Mouse (Mus musculus): ENCODE data around the gene Tmprss6. TPM values are rescaled to one million over a fixed set of nuclear protein-coding genes. Genes with fewer than 3 reads are reported as not detected.

Tmprss6 gene
- polyA plus RNA-seq, 1 experiment: not detected

DNA sequence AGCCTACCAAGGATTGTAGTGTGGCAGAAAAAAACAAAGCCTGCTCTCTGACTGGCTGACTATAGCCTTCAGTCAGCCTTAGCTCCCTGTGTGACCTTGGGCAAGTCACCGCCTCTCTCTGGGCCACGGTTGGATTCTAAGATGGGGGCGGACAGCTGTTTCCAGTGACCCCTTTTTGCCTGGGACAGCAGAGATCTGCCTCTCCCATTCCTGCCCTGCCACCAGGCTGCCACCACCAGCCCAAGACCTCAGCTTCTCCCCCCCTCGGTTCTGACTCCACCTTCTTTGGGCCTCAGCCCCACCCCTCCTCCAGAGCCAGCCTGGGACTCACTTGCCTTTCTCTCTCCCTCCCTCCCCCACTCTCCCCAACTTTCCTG is 30.4 kb downstream of the Tmprss6 start:
- no peak for TF ChIP-seq GATA1 (IDR thresholded peaks at IDR 0.05; ENCODE audit: low read length)

DNA sequence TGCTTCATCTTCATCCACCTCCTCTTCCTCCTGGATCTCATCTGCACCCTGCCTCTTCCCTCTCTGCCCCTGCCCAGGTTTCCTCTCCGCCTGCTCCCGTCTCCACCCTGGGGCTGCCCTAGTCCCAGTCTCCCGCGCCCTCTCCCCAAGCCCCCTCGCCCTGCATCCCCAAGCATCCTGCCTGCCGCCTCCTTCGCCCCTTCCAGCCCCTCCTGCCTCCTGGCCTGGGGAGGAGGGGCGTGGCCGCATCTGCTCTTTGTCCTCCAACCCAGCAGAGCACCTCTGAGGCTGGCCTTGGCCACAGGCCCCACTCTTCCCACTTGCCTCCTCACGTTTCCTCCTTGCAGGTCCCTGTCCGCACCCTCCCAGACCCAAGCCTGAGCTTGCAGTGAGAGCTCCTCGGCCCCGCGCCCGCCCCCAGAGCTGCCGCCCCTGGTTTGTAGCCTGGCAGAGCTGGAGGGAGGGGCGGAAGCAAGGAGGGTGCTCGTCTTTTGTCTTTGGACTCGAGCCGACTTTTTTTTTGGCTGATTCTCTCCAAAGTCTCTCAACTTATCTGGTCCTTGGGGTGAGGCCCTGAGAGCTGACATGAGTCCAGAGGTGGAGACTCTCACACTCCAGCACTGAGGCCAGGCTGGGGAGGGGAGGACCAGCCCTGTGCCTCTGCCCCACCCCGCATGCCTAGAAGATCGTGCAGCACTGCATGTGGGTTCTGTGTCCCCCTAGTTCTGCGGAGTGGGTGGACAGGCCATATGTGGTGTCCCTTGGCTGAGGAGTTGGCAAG is 31.0 kb downstream of the Tmprss6 start:
- TF ChIP-seq GATA1 (IDR thresholded peaks at IDR 0.05; ENCODE audit: low read length): no peak

DNA sequence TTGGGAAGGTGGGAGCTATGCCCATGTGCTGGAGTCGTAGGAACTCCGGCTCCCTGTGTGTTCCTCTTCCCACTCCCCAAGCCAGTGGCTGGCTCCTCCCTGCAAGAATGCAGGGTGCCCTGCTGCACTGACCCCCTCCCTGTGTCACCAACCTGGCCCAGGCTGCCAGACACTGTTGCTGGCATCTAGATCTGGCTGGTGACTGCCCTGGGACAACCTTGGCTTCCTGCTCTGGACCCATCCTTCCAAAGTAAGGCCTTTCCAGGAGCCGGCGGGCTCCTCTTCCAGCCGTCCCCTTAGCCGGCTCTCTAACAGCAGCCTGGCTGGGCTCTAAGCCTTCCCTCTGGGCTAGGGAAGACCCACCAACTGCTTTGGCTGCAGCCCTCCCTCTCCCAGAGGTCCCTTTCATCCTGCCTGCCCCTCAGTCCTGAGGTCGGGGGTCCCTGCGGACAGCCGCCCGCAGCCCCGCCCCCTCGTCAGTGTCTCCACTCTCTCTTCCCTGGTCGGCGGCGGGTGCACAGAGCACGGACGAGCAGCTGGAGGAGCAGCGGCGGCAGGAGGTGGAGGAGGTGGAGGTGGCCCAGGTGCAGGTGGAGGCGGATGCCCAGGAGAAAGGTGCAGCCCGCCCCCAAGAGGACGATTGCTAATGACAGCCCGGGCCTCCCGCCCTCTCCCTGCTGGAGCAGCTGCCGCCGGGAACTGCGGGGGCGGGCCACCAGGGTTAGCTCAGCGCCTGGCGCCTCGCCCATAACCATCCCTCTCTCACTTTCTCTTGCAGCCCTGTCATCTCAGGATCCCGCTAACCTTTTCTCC is 31.8 kb downstream of the Tmprss6 start:
- no peak for TF ChIP-seq GATA1 (IDR thresholded peaks at IDR 0.05; ENCODE audit: low read length)

DNA sequence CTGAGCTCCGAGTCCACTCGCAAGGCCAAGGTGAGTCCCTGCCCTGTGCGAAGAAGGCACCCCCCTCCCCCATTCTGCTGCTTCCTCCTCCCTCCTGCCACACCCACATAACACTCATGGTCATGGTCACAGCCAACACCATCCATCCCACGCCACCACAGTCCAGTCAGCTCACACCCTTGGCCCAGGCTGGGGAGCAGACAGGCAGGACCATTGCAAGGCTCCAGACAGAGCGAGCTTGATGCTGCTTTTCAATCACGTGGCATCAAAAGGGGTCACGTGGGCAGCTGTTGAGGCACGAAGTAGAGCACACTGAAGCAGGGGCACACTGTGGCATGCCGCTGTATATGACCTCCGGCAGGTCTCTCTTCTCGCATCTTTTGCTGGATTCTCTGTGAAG is 32.8 kb downstream of the Tmprss6 start:
- no peak for TF ChIP-seq GATA1 (IDR thresholded peaks at IDR 0.05; ENCODE audit: low read length)

DNA sequence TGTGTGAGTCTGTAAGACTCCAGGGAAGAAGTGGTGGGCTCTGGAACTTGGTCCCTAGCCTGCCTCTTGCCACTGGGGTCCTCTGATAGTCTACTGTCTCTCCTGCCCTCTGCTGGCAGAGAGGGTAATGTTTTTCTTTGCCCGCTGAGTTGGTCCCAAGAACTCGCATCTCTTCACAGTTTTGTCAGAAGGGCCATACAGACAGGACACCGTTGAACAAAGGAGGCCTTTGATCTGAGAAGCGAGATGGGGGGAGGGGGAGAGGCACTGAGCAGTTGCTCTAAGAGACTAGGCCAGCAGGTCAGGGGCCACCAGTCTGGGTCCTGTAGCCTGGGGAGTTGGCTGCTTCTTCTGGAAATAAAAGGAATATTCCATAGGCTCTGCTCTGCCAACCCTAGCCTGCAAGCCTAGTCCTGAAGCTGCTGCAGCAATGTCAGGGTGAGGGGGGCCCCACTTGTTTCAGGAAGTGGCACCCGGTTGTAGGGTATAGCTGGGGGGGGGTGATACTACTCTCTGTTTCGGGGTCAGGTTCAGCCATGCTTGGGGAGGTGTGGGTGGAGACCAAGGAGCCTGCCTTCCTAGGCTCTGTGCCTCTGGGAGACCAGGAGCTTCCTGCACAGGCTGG is 33.4 kb downstream of the Tmprss6 start:
- TF ChIP-seq GATA1 (IDR thresholded peaks at IDR 0.05; ENCODE audit: low read length): no peak

DNA sequence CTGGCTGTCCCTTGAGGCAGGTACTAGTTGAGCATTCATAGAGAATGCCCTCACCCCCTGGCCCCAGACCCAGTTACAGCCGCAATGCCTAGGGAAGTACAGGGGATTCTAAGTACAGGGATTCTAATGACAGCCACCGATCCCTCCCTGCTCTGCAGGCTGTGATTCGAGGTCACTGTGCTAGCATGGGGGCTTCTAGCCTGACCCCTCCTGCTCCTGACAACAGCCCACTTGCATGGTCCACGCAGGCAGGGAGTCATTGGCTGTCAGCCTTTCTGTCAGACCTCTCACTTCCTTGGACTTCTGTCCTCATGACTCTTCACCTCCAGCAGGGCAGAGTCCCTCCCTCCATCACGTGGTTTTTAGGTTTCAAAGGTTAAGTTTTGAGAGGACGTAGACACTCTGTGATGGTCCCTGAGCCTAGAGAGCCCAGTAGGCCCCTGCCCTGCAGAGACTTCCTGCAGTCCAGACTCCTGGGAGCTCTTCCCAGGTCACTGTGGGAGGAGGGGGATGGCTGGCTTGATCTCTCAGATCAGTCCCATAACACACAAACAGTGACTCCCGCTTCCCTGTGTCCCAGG is 36.8 kb downstream of the Tmprss6 start:
- no peak for TF ChIP-seq GATA1 (IDR thresholded peaks at IDR 0.05; ENCODE audit: low read length)

DNA sequence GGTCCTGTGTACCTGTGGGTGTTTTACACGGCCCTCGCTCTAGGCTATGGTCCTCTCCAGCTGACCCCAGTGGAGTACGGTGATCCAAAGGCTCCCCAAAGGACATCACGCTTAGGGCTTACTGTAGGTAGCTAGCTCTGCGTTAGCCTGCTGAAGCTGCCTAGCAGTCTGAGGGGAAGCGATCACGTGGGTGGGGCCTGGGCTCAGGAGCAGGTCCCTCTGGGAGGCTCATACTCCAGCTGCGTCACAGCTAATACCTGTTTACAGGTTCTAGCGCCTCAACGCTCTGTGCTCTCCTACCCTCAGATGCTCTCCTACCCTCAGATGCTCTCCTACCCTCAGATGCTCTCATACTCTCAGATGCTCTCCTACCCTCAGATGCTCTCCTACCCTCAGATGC is 37.6 kb downstream of the Tmprss6 start:
- TF ChIP-seq GATA1 (IDR thresholded peaks at IDR 0.05; ENCODE audit: low read length): no peak

DNA sequence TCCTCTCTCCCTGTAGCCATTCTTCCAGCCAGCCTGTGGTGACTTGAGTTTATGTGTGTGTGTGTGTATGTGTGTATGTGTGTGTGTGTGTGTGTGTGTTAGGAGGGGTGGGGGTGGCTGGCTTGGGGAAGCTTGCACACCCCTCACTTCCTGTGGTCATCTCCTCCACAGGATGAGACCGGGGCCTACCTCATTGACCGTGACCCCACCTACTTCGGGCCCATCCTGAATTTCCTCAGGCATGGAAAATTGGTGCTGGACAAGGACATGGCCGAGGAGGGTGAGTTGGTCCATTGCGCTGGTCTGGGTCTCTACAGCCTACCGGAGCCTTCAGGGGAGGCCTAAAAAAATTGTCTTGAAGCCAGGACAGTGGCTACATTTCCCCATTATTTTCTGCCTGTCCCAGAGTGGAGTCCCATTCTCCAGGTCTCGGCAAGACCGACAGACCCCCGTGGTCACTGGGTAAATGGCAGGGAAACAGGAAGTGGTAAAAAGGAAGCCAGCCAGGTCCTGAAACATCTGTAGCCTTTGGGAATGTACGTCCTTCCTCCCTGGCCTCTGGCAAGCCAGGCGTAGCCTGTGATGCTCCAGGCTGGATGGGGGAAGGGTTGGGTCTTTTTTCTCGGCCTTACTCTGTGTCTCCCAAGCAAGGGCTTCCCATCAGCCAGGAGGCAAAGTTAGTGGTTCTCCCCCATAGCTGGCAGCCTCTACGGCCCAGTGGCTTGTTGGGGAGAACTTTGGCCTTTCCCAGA is 38.4 kb downstream of the Tmprss6 start:
- no peak for TF ChIP-seq GATA1 (IDR thresholded peaks at IDR 0.05; ENCODE audit: low read length)

DNA sequence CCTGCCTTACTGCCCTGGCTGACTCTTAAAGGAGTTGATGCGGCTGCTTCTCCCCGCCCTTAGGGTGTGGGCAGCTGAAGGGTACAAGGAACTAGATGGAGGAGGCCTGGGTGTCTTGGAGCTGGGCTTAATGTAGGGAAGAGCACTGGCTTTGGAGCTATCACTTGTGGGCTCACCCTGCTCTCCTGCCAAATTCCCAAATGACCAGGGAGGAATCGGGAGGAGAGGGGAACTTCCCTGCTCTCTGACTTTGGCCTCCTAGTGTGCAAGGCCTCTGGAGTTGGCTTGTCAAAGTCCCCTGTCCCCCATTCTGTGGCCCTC is 39.3 kb downstream of the Tmprss6 start:
- TF ChIP-seq GATA1 (IDR thresholded peaks at IDR 0.05; ENCODE audit: low read length): no peak

DNA sequence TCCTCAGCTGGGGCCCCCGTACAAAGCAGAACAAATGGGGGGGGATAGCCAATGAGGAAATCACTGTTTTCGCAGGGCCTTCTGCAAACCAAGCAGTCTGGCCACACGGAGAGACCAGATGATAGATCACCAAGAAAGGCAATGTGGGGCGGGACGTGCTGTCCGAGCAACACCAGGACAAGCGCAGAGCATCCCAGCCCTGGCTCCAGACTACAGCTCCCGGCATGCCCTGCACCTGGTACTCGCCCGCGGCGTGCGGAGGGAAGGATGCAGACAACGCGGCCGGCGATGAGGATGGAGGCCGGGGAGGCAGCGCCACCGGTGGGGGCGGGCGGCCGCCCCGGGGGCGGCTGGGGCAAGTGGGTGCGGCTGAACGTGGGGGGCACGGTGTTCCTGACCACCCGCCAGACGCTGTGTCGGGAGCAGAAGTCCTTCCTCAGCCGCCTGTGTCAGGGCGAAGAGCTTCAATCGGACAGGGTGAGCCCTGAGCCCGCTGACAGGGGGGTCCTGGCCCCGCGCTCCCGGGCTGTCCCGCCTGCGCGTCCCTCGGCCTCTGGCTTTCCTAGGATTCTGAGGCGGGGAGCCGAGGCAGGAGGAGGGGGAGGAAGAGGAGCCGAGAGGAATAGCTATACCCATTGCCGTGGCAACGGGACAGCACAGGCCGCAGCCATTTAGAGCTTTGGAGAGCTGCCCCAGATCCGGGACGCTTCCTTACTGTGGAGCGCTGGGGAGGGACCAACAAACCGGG is 39.9 kb downstream of the Tmprss6 start, which contains the start of gene Kctd17:
Gene Kctd17, plus strand, starts transcription at position 174 of the 748 bp plus-strand sequence.
- TF ChIP-seq GATA1 (IDR thresholded peaks at IDR 0.05; ENCODE audit: low read length): no peak

DNA sequence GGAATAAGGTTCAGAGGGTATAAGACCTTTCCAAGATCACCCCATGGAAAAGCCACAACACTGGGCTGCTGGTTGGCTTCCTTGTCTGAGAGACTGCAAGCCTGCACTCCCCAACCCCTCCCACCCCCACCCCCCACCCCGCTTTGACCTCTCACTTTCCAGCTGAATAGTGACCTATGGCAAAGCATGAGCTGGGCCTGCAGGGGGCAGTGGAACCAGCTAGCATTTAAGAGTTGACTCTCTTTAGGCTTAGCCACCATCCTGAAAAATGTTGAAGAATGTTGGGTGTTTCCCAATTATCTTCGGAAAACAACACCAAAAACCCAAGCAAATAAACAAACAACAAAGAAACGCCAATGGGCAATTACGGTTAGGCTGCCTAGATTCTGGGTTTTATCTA is 43.2 kb downstream of the Tmprss6 start:
- no peak for TF ChIP-seq GATA1 (IDR thresholded peaks at IDR 0.05; ENCODE audit: low read length)

DNA sequence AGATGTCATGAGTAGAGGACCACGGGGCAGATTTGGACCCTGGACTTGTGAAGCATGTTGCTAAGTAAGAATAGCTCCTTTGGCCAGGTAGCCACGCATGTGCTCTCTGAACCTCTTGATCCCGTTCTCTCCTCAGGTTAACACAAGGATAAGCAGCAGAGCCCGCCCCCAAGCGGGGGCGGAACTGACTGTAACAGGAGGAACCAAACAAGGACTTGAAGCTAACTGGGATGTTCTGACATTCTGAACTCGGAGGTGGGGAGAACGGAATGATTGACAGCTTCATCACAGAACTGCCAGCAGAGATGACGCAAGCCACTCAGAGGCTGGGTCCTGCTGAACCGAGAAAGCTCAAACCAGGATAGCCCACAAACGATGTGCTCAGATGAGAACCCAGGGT is 43.9 kb downstream of the Tmprss6 start:
- no peak for TF ChIP-seq GATA1 (IDR thresholded peaks at IDR 0.05; ENCODE audit: low read length)

DNA sequence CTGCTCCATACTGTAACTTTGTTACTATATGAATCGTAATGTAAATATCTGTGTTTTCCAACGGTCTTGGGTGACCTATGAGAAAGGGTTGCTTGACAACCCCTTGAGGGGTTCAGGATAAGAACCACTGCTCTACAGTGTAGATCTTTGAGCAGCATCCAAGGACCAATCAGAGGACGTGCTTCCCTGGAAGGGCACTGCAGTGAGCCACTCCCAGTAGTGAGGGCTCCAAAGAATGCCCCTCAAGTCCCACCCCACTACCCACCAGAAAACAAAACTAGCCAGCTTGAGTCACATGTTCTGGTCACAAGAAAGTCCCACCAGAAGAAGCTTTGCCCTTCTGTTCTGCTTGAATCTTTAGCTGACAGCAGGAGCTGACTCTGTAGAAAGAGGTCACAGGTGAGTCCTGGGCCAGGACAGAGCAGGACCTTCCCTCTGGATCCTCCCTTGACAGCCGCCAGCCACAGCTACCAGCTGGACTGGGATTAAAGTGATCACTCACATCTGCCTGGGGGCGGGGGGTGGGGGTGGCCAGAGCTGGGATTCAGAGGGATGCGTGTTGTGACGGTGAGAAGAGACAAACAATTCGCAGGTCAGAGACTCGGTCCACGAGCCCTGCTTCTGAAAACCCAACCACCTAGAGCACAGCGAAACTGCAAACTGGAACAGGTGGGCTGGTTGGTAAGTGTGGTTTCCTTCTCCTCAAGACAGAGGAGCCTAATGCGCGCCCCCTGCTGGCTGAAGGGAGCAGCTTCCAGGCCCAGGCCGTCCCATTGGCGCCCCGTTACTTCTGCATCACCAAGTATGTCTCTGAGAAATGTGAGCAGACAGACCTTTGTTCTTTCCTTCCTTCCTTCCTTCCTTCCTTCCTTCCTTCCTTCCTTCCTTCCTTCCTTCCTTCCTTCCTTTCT is 46.1 kb downstream of the Tmprss6 start:
- TF ChIP-seq GATA1 (IDR thresholded peaks at IDR 0.05; ENCODE audit: low read length): no peak

DNA sequence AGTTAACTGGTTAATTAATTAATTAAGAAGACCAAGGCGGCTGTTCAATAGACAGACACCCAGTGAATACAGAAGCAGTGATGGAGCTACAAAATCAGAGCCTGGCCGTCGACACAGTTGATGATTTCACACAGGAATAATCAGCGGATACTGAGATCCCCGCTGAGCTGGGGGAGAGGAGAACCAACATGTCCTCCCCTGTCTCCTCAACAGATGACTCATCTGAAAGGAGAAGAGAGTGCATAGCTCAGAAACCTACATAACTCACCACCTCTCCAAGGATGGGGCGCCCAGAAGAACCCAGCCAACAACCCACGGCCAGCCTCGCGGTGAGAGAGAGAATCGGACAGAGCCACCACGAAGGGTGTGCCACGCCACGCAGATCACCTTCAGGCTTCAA is 48.0 kb downstream of the Tmprss6 start:
- no peak for TF ChIP-seq GATA1 (IDR thresholded peaks at IDR 0.05; ENCODE audit: low read length)
